Mouse (Mus musculus) hindbrain, embryonic 13.5 days (tissue): Measurements from ENCODE around the gene Lipe. TPM values are rescaled to one million over a fixed set of nuclear protein-coding genes. Genes with fewer than 3 reads are reported as not detected.
"Not testable (repeated sequence)": the region's sequence is repeated elsewhere in the genome, so short reads cannot be mapped to it uniquely, and the experiment has no call there.

ENCODE experiments used
- ATAC-seq: fragments of 200-750 bp; cut with Nextera tagmentation; 2 replicates; pipeline ENCODE4 v1.8.0; 2017; ENCODE audit warnings: moderate TSS enrichment; ENCODE audit not compliant: low FRiP score
- H3K27ac ChIP-seq: fragments of 300-500 bp; sonication (generic); 2 replicates; pipeline ENCODE4 v1.5.1; 2015; ENCODE audit warnings: inconsistent platforms, mild to moderate bottlenecking, moderate library complexity
- H3K27me3 ChIP-seq: fragments of 300-500 bp; sonication (generic); 2 replicates; pipeline ENCODE4 v1.6.1; 2015; ENCODE audit warnings: mild to moderate bottlenecking, inconsistent platforms
- H3K36me3 ChIP-seq: fragments of 300-500 bp; sonication (generic); 2 replicates; pipeline ENCODE4 v1.6.1; 2015; ENCODE audit warnings: mild to moderate bottlenecking, inconsistent platforms
- H3K4me1 ChIP-seq: fragments of 300-500 bp; sonication (generic); replicated peaks from 2 replicates; pipeline ENCODE4 v1.6.1; 2015; ENCODE audit warnings: inconsistent platforms
- H3K4me2 ChIP-seq: fragments of 300-500 bp; sonication (generic); 2 replicates; pipeline ENCODE4 v1.6.1; 2015; ENCODE audit warnings: inconsistent platforms, mild to moderate bottlenecking, moderate library complexity
- H3K4me3 ChIP-seq: fragments of 300-500 bp; sonication (generic); 2 replicates; pipeline ENCODE4 v1.5.1; 2015; ENCODE audit warnings: mild to moderate bottlenecking, inconsistent platforms
- H3K9ac ChIP-seq: fragments of 300-500 bp; sonication (generic); 2 replicates; pipeline ENCODE4 v1.6.1; 2015; ENCODE audit warnings: mild to moderate bottlenecking, inconsistent platforms
- H3K9me3 ChIP-seq: fragments of 300-500 bp; sonication (generic); 2 replicates; pipeline ENCODE4 v1.6.1; 2016; ENCODE audit warnings: inconsistent platforms
- WGBS: fragments of 180-500 bp; shearing (Covaris S2); methylation state at CpG from one replicate; pipeline ENCODE4 v1.1.7; 2015; 5-methylcytosine and 5-hydroxymethylcytosine counted together
- polyA plus RNA-seq: library from polyadenylated mRNA; unstranded; fragments of >200 nt; fragmentation: Nextera tagmentation; extraction: Ambion mirVana; gene quantifications from 2 replicates; pipeline ENCODE4 v1.2.1, GENCODE M21; 2015

Lipe gene
- polyA plus RNA-seq, 1 experiment from 2014 or later, result 9.8 TPM

- Histone ChIP-seq H3K4me1 (no peaks in the 10 kb centered on the region), H3K36me3 (no peaks in the 10 kb centered on the region), H3K9me3 (no peaks in the 10 kb centered on the region), H3K9ac (no peak overlapping the region), H3K27ac (no peak overlapping the region), H3K27me3 (no peaks in the 10 kb centered on the region), H3K4me2 (no peak overlapping the region), H3K4me3 (no peak overlapping the region)
- ATAC-seq, result no peak
- 48% methylated on average over 4 of the region's 4 CpGs for WGBS
Measured at GRCm38 (mm10) chr7:25409114-25409760, 10.7 kb upstream of the Lipe start.

DNA sequence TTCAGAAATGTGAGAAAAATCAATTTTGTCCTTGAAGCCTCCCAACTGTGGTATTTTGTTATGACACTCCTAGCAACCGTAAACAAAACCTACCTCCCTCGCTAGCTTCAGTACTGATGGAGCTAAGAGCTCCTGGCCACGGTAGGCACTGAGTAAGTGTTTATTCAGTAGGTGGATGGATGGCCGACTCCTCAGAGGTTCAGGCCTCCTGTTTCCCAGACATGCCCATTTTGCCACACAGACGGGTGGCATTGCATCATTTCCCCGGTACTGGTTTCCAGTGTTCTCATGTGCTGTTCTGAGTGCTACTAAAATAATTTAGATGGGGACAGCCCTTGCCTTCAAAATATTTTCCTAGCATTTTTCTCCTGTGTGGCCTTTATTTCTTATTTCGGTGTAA is 8.0 kb upstream of the Lipe start:
- no peaks in the 10 kb centered on the region for H3K36me3 ChIP-seq
- WGBS, result 90% methylated on average over 7 of the region's 7 CpGs
- ATAC-seq, result no peak
- H3K27ac ChIP-seq, result no peak overlapping the region
- no peaks in the 10 kb centered on the region for H3K9me3 ChIP-seq
- no peak overlapping the region for H3K4me2 ChIP-seq
- no peak overlapping the region for H3K9ac ChIP-seq
- H3K4me3 ChIP-seq, result no peak overlapping the region
- no peaks in the 10 kb centered on the region for H3K4me1 ChIP-seq
- no peaks in the 10 kb centered on the region for H3K27me3 ChIP-seq

DNA sequence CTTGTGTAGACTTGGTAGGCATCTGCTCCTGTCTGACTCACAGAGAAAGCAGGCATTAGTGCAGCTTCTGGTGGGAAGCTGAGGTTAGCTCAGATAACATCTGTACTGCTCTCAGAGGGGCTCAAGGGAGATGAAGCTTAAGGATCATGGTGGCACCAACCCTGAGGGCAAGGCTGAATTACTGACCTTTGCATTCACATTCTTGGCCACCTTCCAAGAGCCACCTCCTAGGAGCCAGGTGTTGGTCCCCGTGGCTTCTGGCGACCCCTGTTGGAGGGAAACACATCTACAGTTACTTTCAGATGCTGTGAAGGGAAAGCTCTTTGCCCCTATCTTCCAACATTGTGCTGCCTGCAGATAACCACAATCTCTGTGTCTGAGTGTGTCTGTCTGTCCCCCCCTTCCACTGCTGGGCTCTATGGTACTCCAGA is 4.2 kb upstream of the Lipe start:
- Histone ChIP-seq H3K4me2 (no peak overlapping the region), H3K27me3 (no peaks in the 10 kb centered on the region), H3K27ac (no peak overlapping the region), H3K4me3 (no peak overlapping the region), H3K9ac (no peak overlapping the region), H3K4me1 (no peaks in the 10 kb centered on the region), H3K36me3 (no peaks in the 10 kb centered on the region), H3K9me3 (no peaks in the 10 kb centered on the region)
- 0% methylated on average over 2 of the region's 2 CpGs for WGBS
- ATAC-seq, result no peak

GRCm38 (mm10) chr7:25401986-25402385 is 3.5 kb upstream of the Lipe start:
- Histone ChIP-seq H3K27ac (no peak overlapping the region), H3K9me3 (no peaks in the 10 kb centered on the region), H3K4me1 (no peaks in the 10 kb centered on the region), H3K4me3 (no peak overlapping the region), H3K4me2 (no peak overlapping the region), H3K27me3 (no peaks in the 10 kb centered on the region), H3K36me3 (no peaks in the 10 kb centered on the region), H3K9ac (no peak overlapping the region)
- 42% methylated on average over 5 of the region's 5 CpGs for WGBS
- no peak for ATAC-seq

- no peaks in the 10 kb centered on the region for H3K36me3 ChIP-seq
- H3K9me3 ChIP-seq, result no peaks in the 10 kb centered on the region
- ATAC-seq, result no peak
- peaks cover 3% of the 10 kb centered on the region; the same call in 1 of the 2 replicates for H3K4me1 ChIP-seq
- no peak overlapping the region for H3K9ac ChIP-seq
- no peak overlapping the region for H3K27ac ChIP-seq
- H3K27me3 ChIP-seq, result no peaks in the 10 kb centered on the region
- 70% methylated on average over 2 of the region's 2 CpGs for WGBS
- no peak overlapping the region for H3K4me2 ChIP-seq
- H3K4me3 ChIP-seq, result no peak overlapping the region
Measured at GRCm38 (mm10) chr7:25401551-25401950, 3.0 kb upstream of the Lipe start.

DNA sequence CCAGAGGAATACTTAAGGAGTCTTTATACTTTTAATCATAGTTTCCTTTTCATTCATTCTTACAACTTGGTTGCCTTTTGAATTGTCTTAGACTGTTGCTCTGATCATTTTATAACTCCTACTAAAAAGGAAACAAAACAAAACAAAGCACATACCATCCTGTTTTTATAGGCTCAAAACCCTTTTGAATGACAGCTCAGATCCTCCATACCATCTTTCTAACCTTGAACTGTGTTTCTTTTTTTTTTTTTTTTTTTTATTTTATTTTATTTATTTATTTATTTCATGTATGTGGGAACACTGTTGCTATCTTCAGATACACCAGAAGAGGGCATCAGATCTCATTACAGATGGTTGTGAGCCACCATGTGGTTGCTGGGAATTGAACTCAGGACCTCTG is 518 bp upstream of the Lipe start:
- H3K36me3 ChIP-seq, H3K27ac ChIP-seq, H3K4me3 ChIP-seq, H3K9me3 ChIP-seq, H3K27me3 ChIP-seq, ATAC-seq, H3K4me2 ChIP-seq, H3K9ac ChIP-seq: not testable (repeated sequence)
- H3K4me1 ChIP-seq, result peaks cover 16% of the 10 kb centered on the region

DNA sequence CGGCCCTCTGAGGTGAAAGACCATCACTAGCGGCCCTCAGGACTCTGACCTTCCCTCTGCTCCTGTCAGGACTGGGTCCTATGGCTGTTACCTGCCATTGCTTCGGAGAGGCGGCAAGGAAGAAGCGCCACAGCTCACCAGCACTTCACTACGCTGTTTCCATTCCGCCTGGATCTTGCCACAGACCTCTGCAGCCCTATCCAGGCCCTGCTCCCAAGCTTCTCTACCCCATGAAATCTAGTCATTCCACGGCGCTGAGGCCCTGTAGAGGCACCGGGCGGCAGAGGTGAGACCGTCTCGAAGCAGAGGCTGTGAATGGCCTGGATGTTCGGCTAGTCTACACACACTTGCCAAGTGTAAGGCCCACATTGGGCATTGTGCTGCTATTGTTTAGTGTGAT is 1.9 kb downstream of the Lipe start:
- Histone ChIP-seq H3K4me1 (peaks cover 33% of the 10 kb centered on the region), H3K27me3 (no peaks in the 10 kb centered on the region), H3K4me3 (peak overlapping the region; percentile 58), H3K9ac (peak overlapping the region; percentile 60; the same call in 1 of the 2 replicates), H3K36me3 (no peaks in the 10 kb centered on the region), H3K27ac (peak overlapping the region; percentile 64; the same call in 1 of the 2 replicates), H3K4me2 (peak overlapping the region; percentile 81), H3K9me3 (no peaks in the 10 kb centered on the region)
- WGBS, result 92% methylated on average over 14 of the region's 14 CpGs
- ATAC-seq, result no peak; the same call in 1 of the 2 replicates

DNA sequence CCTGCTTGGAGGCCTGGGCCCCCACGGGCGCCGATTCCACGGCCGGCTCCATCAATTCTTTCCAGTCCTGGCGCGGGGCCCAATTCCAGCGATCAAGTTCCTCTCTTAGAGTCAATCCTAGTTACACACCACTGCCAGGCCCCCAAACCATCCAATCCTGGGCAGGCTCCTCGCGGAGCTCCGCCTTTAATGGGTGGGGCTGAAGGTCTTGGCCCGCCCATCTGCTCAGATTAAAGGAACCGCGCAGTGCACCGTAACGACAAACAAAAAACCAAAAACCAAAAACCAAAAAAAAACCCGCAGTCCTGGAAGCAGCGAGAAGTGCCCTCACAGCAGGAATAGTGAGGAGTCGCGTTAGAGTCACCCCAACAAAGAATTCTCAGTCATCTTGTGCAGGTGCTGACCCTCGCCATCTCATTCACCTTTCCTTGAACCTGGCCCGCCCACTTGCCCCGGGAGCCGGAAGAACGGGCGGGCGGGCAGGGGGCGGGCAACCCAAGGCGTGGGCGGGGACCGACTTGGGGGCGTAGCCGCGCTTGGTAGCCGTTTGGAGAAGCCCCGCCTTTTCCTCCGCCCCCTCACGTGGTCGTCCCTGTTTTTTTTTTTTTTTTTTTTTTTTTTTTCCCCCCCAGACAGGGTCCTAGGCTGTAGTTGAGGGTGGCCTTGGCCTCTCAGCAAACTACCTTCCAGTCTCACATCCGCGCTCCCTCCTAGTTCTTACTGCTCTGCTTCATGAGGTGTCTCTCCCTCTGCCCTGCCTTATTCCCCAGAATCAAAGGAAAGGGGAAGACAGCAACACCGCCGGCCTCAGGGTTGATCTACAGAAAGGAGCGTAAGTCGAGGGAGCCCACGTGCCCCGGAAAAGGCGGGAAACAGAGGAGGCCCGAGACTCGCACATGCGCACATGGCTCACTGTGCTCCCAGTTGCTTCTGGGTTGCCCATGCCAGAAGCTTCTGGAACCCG is 2.7 kb downstream of the Lipe start:
- Histone ChIP-seq H3K27ac (peak overlapping the region; percentile 81), H3K9ac (peak overlapping the region; percentile 82), H3K9me3 (no peaks in the 10 kb centered on the region), H3K4me3 (peak overlapping the region; percentile 58), H3K4me1 (peaks cover 35% of the 10 kb centered on the region), H3K4me2 (peak overlapping the region; percentile 81), H3K36me3 (no peaks in the 10 kb centered on the region), H3K27me3 (no peaks in the 10 kb centered on the region)
- 6% methylated on average over 52 of the region's 52 CpGs for WGBS
- ATAC-seq, result peak; percentile 97

DNA sequence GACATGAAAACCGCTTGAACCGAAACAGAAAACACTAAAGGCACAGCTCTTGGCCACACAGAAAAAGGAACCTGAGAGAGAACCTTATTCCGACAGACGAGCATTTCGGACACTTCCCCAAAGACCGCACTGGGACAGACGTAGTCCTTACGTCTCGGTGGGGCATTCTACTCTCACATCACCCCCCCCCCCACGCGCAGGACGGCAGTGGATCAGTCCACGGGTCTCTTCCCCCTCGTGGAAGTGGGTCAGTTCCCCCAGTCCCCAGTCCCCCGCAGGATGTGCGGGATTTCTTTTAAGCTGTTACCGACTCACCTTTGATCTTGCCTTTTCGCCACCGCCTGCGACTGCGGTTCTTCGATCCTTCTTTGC is 3.3 kb downstream of the Lipe start:
- 1% methylated on average over 22 of the region's 22 CpGs for WGBS
- ATAC-seq, result peak; percentile 76
- peak overlapping the region; percentile 81 for H3K27ac ChIP-seq
- H3K27me3 ChIP-seq, result no peaks in the 10 kb centered on the region
- H3K4me3 ChIP-seq, result peak overlapping the region; percentile 58
- H3K4me1 ChIP-seq, result peaks cover 42% of the 10 kb centered on the region
- H3K9ac ChIP-seq, result peak overlapping the region; percentile 82
- H3K36me3 ChIP-seq, result no peaks in the 10 kb centered on the region
- no peaks in the 10 kb centered on the region for H3K9me3 ChIP-seq
- H3K4me2 ChIP-seq, result peak overlapping the region; percentile 81

DNA sequence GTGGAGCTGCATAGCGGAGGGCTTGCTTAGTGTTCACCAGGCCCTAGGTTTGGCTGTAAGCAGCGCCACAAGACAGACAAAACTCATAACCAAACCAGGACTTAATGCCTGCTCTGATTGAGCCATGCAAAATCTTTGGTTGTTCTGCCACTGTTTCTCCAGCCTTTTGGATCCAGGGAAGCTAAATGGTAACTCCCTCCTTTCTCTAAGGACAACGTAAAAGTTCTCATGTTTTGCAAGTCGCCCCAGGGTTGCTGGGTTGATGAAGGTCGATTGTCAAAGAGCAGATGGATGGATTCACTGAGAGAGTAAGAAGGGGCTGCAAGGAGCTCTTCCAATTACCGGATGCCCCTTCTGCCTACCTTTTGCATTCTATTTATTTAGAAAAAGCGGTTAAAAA is 3.8 kb downstream of the Lipe start:
- H3K4me1 ChIP-seq, result peaks cover 46% of the 10 kb centered on the region
- WGBS, result 16% methylated on average over 7 of the region's 7 CpGs
- H3K9me3 ChIP-seq, result no peaks in the 10 kb centered on the region
- H3K4me2 ChIP-seq, result peak overlapping the region; percentile 81
- H3K36me3 ChIP-seq, result no peaks in the 10 kb centered on the region
- peak overlapping the region; percentile 81 for H3K27ac ChIP-seq
- H3K4me3 ChIP-seq, result peak overlapping the region; percentile 58
- no peak for ATAC-seq
- peak overlapping the region; percentile 82 for H3K9ac ChIP-seq
- no peaks in the 10 kb centered on the region for H3K27me3 ChIP-seq

DNA sequence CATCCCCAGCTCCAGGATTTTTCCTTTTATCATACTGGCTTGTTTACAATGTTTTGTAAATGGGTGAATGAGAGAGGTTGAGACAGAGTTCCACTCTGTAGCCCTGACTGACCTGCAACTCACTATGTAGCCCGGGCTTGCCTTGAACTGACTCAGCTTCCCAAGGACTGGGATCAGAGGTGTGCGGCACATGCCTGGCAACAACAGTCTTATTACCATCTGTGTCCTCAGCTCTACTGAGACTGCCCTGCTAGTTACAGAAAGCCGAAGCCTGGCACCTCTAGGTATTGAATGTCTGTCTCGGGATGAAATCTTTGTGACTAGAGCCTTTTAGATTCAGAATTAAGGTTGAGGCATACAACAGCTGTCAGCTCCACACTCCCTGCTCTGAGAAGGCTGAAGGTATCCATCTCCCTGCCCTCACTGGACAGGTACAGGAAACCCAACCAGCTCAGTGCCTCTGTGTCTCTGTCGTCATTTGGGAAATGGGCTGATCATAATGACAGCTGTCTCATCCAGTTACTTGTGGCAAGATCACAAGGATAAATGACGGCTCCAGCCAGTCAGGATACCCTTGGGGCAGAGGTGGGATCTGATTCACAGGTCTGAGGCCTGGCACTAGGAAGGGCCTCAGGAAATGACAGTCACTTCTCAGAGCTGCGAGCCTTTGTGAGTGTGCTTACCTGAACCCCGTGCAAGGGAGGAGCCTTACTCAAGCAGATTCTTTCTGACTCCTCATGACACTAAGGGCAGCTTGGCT is 4.9 kb downstream of the Lipe start:
- H3K27me3 ChIP-seq, result no peaks in the 10 kb centered on the region
- H3K9ac ChIP-seq, result peak overlapping the region; percentile 55
- H3K4me3 ChIP-seq, result peak overlapping the region; percentile 58
- H3K4me2 ChIP-seq, result peak overlapping the region; percentile 81
- 74% methylated on average over 8 of the region's 8 CpGs for WGBS
- H3K4me1 ChIP-seq, result peaks cover 49% of the 10 kb centered on the region
- H3K36me3 ChIP-seq, result peaks cover 5% of the 10 kb centered on the region; the same call in 1 of the 2 replicates
- ATAC-seq, result no peak
- H3K27ac ChIP-seq, result no peak overlapping the region
- H3K9me3 ChIP-seq, result no peaks in the 10 kb centered on the region

DNA sequence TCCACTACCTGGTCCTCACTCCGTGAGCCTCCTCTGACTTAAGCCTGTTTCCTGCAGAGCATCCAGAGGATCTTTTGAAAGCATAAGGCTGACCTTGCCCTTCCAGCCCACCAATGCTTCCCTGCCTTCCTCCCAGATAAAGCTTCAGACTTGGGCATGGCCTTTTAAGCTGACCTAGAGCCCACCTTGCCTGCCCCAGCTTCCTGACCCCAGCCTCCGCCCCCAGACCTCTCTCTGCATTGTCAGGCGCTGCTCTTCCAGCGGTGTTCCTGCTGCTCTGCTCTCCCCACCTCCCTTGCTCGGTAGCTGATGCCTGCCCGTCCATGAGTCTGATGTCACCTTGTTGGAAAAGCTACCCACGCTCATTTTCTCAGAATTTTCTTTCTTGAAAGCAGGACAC is 5.7 kb downstream of the Lipe start:
- Histone ChIP-seq H3K9ac (0 out of 2 replicates have a peak overlapping the region, but pooled peaks have one; percentile 43), H3K9me3 (no peaks in the 10 kb centered on the region), H3K27me3 (no peaks in the 10 kb centered on the region), H3K36me3 (peaks cover 13% of the 10 kb centered on the region), H3K4me3 (0 out of 2 replicates have a peak overlapping the region, but pooled peaks have one; percentile 58), H3K4me2 (peak overlapping the region; percentile 81; the same call in 1 of the 2 replicates), H3K4me1 (peaks cover 49% of the 10 kb centered on the region), H3K27ac (no peak overlapping the region)
- no peak for ATAC-seq
- 42% methylated on average over 7 of the region's 7 CpGs for WGBS
